Mouse (Mus musculus) heart, adult 2 months (tissue): ENCODE data around the gene Clec12a.

ENCODE experiments used
- CTCF ChIP-seq: fragments of 200-600 bp; IDR thresholded peaks from 2 replicates; pipeline ENCODE4 v1.8.1; 2022; ENCODE audit warnings: antibody characterized with exemption, mild to moderate bottlenecking, moderate library complexity
- EP300 ChIP-seq: fragments of 200-500 bp; IDR thresholded peaks from 2 replicates; pipeline ENCODE4 v1.6.1; 2011; ENCODE audit warnings: low read depth, low read length, control low read depth; ENCODE audit not compliant: insufficient read depth
- POLR2A ChIP-seq: fragments of 200-500 bp; IDR thresholded peaks from 2 replicates; pipeline ENCODE4 v1.6.1; 2011; ENCODE audit warnings: mild to moderate bottlenecking, low read depth, low read length, control low read depth; ENCODE audit not compliant: insufficient read depth

DNA sequence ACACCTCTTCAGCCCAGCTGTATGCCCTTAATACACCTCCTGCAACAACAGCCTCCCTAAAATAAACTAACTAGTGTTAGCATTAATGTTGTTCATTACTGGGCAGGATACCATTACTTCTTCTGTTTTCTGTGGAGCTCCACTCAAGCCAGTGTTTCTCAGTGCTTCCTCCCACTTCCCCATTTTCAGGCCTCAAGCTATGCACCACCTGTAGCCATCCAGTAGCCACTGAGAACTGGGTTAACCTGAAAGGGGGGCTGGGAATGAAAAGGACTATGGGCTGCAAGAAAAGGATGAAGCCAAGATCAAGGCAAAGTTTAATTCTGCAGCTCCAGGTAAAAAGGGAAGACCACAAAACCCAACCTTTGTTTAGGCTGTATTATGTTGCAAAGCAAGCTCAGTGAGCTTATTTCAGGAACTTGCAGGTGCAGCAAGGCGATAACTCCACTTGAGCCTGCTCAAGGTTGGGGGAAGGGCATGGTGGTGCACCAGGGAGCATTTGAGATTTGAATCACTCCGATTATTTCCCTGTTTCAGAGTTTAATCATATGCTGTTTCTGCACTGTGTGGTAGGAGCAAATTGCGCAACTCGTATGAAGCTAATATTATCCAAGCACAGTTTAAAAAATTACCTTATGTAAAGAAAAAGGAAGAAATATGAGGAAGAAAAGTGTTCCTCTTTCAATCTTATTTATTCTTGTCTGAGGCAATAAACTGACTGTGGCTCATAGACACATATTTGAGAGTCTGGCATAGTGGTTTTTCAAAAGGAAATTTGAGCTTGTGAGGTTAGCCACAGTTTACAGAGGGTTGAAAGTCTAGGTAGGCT lies 7.2 kb downstream of the Clec12a start:
- TF ChIP-seq CTCF (no peak), POLR2A (no peak), EP300 (no peak)
